Mouse (Mus musculus): ENCODE results near the gene Ttc28. TPM values are rescaled to one million over a fixed set of nuclear protein-coding genes. Genes with fewer than 3 reads are reported as not detected.

Gene Ttc28
- polyA plus RNA-seq, 1 experiment = 4.8 TPM

DNA sequence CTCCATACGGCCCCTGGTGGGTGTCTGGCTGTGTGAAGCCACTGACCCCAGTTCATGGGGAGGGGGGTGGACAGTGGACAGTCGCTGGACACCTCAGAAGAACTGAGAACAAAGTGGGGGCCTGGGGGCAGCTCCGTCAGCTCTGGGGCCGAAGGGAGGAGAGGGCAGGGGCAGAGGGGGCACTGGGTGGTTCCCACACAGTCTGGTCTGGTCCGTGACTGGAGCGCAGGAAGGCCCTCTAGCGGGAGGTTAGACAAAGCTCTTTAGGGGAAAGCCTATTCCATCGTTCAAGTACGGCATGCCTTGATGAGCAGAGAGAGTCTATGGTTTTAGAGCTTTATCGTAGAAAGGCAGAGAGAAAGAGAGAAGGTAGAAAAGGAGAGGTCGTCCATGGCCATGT is 307.0 kb downstream of the Ttc28 start:
- Histone ChIP-seq H3K27me3 (ENCODE audit: control insufficient read depth, insufficient read depth, low read length) (no peaks in the 10 kb centered on the region), H3K27ac (ENCODE audit: control insufficient read depth, insufficient read depth, low read length) (no peak overlapping the region), H3K36me3 (ENCODE audit: control insufficient read depth, insufficient read depth, low read length) (no peaks in the 10 kb centered on the region), H3K4me1 (replicated peaks; ENCODE audit: control insufficient read depth, insufficient read depth, low read length) (peaks cover 12% of the 10 kb centered on the region), H3K4me3 (ENCODE audit: control insufficient read depth, insufficient read depth, low read length) (no peak overlapping the region)
- WGBS = 73% methylated on average over 11 of the region's 11 CpGs
- DNase-seq = no peak
- no peak for TF ChIP-seq POLR2A (IDR thresholded peaks at IDR 0.05; ENCODE audit: control insufficient read depth, extremely low read depth, insufficient read depth, low read length, poor library complexity)
- TF ChIP-seq CTCF (IDR thresholded peaks at IDR 0.05; ENCODE audit: borderline replicate concordance, control insufficient read depth, extremely low read depth, insufficient read depth, low read length, poor library complexity) = no peak

DNA sequence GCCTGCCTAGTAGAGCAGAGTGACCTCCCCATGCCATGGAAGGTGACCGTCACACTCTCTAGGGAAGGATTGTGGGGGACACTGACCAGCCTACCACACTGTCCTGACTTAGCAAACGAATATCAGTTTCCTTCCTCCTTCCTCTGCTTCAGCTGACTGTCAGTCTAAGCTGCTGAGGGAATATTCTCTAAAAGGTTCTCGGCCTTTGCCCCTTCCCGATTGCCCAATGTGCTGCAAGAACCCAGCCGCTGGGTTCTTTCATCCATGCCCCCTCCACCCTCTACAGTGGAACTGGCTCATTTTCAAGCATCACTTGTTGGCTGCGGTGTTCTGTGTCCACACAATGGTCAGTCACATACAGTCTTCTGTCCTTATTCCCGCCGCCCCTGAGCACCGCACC is 312.4 kb downstream of the Ttc28 start:
- Histone ChIP-seq H3K27me3 (ENCODE audit: control insufficient read depth, insufficient read depth, low read length) (no peaks in the 10 kb centered on the region; the same call in 1 of the 2 replicates), H3K27ac (ENCODE audit: control insufficient read depth, insufficient read depth, low read length) (no peak overlapping the region), H3K36me3 (ENCODE audit: control insufficient read depth, insufficient read depth, low read length) (no peaks in the 10 kb centered on the region), H3K4me3 (ENCODE audit: control insufficient read depth, insufficient read depth, low read length) (no peak overlapping the region), H3K4me1 (replicated peaks; ENCODE audit: control insufficient read depth, insufficient read depth, low read length) (peaks cover 6% of the 10 kb centered on the region)
- no peak for TF ChIP-seq POLR2A (IDR thresholded peaks at IDR 0.05; ENCODE audit: control insufficient read depth, extremely low read depth, insufficient read depth, low read length, poor library complexity)
- TF ChIP-seq CTCF (IDR thresholded peaks at IDR 0.05; ENCODE audit: borderline replicate concordance, control insufficient read depth, extremely low read depth, insufficient read depth, low read length, poor library complexity) = no peak
- DNase-seq = no peak
- WGBS = 90% methylated on average over 9 of the region's 9 CpGs

DNA sequence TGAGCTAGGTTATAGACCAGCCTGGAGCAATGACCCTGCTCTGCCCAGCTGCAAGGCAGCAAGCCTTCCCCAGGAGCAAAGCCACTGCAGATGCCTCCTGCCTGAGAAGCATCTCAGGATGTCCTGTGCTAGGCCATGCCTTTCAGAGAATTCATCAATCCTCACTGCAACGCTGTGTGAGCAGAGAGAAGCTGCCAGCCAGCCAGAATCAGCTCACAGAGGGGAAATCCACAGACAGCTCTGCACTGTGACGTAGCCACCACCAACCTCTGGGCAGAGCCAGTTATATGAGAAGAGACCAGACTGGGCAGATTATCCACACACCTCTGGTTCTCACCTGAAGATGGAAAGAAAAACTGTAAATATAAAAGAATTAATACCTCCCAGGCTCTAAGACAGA is 315.2 kb downstream of the Ttc28 start:
- peaks cover 6% of the 10 kb centered on the region for H3K4me1 ChIP-seq (replicated peaks; ENCODE audit: control insufficient read depth, insufficient read depth, low read length)
- H3K36me3 ChIP-seq (ENCODE audit: control insufficient read depth, insufficient read depth, low read length) = no peaks in the 10 kb centered on the region
- no peak for TF ChIP-seq POLR2A (IDR thresholded peaks at IDR 0.05; ENCODE audit: control insufficient read depth, extremely low read depth, insufficient read depth, low read length, poor library complexity)
- no peak for TF ChIP-seq CTCF (IDR thresholded peaks at IDR 0.05; ENCODE audit: borderline replicate concordance, control insufficient read depth, extremely low read depth, insufficient read depth, low read length, poor library complexity)
- H3K27ac ChIP-seq (ENCODE audit: control insufficient read depth, insufficient read depth, low read length) = no peak overlapping the region
- H3K27me3 ChIP-seq (ENCODE audit: control insufficient read depth, insufficient read depth, low read length) = no peaks in the 10 kb centered on the region; the same call in 1 of the 2 replicates
- WGBS = 69% methylated on average over 2 of the region's 2 CpGs
- DNase-seq = no peak
- no peak overlapping the region for H3K4me3 ChIP-seq (ENCODE audit: control insufficient read depth, insufficient read depth, low read length)

DNA sequence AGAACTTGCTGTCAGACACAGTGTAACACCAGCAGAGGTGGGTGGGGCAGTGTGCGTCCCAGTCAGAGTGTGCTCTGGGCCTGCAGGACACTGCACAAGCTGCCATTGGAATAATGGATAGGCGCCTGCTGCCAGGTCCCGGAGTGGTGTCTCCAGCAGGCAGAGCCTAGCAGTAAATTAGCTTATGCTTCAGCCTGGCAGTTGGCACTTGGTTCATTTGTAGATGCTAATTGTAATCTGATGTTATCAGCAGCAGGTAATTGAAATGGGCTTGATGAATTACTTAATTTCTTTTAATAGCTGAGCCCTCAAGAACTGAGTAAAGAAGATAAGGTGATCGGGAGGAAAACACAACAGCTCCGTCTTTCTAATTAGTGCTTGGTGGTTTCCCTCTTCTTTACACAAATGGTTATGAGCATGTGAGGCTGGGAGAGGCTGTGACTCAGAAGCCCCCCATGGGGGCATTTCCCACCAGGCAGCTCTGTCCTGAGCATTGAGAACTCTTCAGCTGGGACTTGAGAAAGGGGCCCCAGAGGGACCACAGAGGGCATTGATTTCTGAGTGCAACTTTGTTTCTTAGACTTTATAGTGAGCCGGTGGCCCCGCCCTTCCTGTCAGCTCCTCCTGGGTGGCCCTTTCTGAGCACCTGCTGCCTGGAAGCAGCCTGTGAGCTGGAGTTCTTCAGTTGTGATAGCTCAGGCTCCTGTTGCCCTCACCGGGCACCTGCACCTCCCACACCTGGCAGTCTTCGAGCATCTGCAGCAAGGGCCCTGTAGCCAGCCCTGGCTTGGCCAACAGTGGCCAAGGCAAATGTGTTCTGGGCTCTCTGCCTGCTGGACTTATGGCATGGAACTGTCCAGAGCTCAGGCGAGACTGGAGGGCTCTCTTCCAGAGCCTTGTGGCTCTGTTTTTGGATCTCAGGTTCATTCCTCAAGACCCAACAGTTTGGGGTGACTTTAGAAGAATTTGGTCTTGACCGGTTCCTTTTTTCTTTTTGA is 316.2 kb downstream of the Ttc28 start:
- TF ChIP-seq CTCF (IDR thresholded peaks at IDR 0.05; ENCODE audit: borderline replicate concordance, control insufficient read depth, extremely low read depth, insufficient read depth, low read length, poor library complexity) (no peak), POLR2A (IDR thresholded peaks at IDR 0.05; ENCODE audit: control insufficient read depth, extremely low read depth, insufficient read depth, low read length, poor library complexity) (no peak)
- H3K36me3 ChIP-seq (ENCODE audit: control insufficient read depth, insufficient read depth, low read length) = no peaks in the 10 kb centered on the region
- 64% methylated on average over 11 of the region's 11 CpGs for WGBS
- H3K4me3 ChIP-seq (ENCODE audit: control insufficient read depth, insufficient read depth, low read length) = no peak overlapping the region
- H3K27ac ChIP-seq (ENCODE audit: control insufficient read depth, insufficient read depth, low read length) = no peak overlapping the region
- H3K4me1 ChIP-seq (replicated peaks; ENCODE audit: control insufficient read depth, insufficient read depth, low read length) = peaks cover 11% of the 10 kb centered on the region
- DNase-seq = peak; percentile 43
- no peaks in the 10 kb centered on the region; the same call in 1 of the 2 replicates for H3K27me3 ChIP-seq (ENCODE audit: control insufficient read depth, insufficient read depth, low read length)

DNA sequence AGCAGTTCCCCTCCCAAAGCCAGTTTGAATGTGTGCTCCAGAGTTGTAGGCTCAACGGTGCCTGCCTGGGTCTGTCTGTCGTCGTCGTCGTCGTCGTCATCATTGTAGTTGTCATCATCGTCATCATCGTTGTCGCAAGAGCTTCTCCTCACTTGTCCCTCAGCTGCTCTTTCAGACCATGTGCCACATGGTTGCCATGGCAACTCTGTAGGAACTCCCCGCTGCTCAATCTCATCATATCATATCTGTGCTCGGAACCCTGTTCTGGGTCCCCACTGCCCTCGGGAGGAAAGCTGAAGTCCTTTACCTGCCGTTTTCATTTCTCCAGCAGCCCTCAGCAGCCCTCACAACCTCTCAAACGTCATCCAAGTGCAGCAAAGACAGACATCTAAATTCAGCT is 318.1 kb downstream of the Ttc28 start:
- Histone ChIP-seq H3K27me3 (ENCODE audit: control insufficient read depth, insufficient read depth, low read length) (no peaks in the 10 kb centered on the region; the same call in 1 of the 2 replicates), H3K4me3 (ENCODE audit: control insufficient read depth, insufficient read depth, low read length) (no peak overlapping the region), H3K27ac (ENCODE audit: control insufficient read depth, insufficient read depth, low read length) (no peak overlapping the region), H3K4me1 (replicated peaks; ENCODE audit: control insufficient read depth, insufficient read depth, low read length) (peaks cover 14% of the 10 kb centered on the region), H3K36me3 (ENCODE audit: control insufficient read depth, insufficient read depth, low read length) (no peaks in the 10 kb centered on the region)
- DNase-seq = no peak
- TF ChIP-seq POLR2A (IDR thresholded peaks at IDR 0.05; ENCODE audit: control insufficient read depth, extremely low read depth, insufficient read depth, low read length, poor library complexity) (no peak), CTCF (IDR thresholded peaks at IDR 0.05; ENCODE audit: borderline replicate concordance, control insufficient read depth, extremely low read depth, insufficient read depth, low read length, poor library complexity) (no peak)
- 94% methylated on average over 15 of the region's 15 CpGs for WGBS

DNA sequence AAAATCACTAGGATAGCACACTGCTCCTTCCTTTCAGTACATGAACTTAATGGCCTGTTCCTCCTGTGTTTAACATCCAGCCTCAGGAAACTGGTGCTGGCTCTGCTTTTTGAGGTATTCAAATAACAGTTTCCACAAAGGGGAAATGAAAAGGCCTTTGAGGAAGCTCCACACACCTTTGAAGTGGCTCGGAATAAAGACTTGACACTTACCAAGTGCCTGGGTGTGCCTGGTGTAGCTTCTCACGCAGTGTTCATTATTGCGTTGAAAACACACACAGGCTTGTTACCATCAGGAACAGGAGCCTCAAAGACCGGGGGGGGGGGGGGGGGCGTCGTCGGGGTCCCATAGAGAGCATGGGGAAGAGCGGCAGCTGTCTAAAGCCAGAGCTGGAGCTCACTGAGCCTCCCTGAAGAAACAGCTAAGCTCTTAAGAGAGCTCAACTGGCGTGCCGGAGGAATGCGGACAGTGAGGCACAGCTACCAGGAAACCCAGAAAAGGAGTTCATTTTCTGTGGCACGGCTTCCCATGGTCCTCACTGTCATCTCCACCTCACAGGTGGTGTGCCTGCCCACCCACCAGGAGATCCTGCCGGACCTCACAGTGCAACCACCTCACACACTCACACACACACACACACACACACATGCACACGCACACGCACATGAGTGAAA is 320.7 kb downstream of the Ttc28 start:
- Histone ChIP-seq H3K27ac (ENCODE audit: control insufficient read depth, insufficient read depth, low read length) (no peak overlapping the region), H3K4me1 (replicated peaks; ENCODE audit: control insufficient read depth, insufficient read depth, low read length) (peaks cover 14% of the 10 kb centered on the region), H3K27me3 (ENCODE audit: control insufficient read depth, insufficient read depth, low read length) (no peaks in the 10 kb centered on the region), H3K36me3 (ENCODE audit: control insufficient read depth, insufficient read depth, low read length) (no peaks in the 10 kb centered on the region), H3K4me3 (ENCODE audit: control insufficient read depth, insufficient read depth, low read length) (no peak overlapping the region)
- TF ChIP-seq POLR2A (IDR thresholded peaks at IDR 0.05; ENCODE audit: control insufficient read depth, extremely low read depth, insufficient read depth, low read length, poor library complexity) (no peak), CTCF (IDR thresholded peaks at IDR 0.05; ENCODE audit: borderline replicate concordance, control insufficient read depth, extremely low read depth, insufficient read depth, low read length, poor library complexity) (no peak)
- WGBS = 14% methylated on average over 15 of the region's 15 CpGs
- DNase-seq = peak; percentile 33
